Mouse (Mus musculus) brown adipose tissue, adult 24 weeks (tissue): Measurements from ENCODE around the gene Mtch1. TPM values are rescaled to one million over a fixed set of nuclear protein-coding genes. Genes with fewer than 3 reads are reported as not detected.
"Not testable (repeated sequence)": the region's sequence is repeated elsewhere in the genome, so short reads cannot be mapped to it uniquely, and the experiment has no call there.

ENCODE experiments used
- H3K27ac ChIP-seq: fragments of 200-500 bp; replicated peaks from 2 replicates; pipeline ENCODE4 v1.5.1; 2012; ENCODE audit warnings: low read depth, mild to moderate bottlenecking, low read length
- H3K4me1 ChIP-seq: fragments of 200-500 bp; 2 replicates; pipeline ENCODE4 v1.6.1; 2012; ENCODE audit warnings: low read length, mixed read lengths; ENCODE audit not compliant: control insufficient read depth, insufficient read depth, insufficient read length
- H3K4me3 ChIP-seq: fragments of 200-500 bp; 2 replicates; pipeline ENCODE4 v1.5.1; 2012; ENCODE audit warnings: low read depth, mild to moderate bottlenecking, low read length, moderate library complexity; ENCODE audit not compliant: insufficient read depth
- polyA plus RNA-seq: library from polyadenylated mRNA; stranded (reverse); fragments of >200 nt; gene quantifications from 2 replicates; pipeline ENCODE4 v1.2.4, GENCODE M21; 2012; ENCODE audit not compliant: missing spikeins, insufficient read depth, insufficient read length

Gene Mtch1
- polyA plus RNA-seq, 1 experiment = 261 TPM

- Histone ChIP-seq H3K4me3 (no peak overlapping the region), H3K27ac (no peak overlapping the region), H3K4me1 (no peaks in the 10 kb centered on the region)
Measured at GRCm38 (mm10) chr17:29380241-29380640, 32.5 kb upstream of the Mtch1 start.

- Histone ChIP-seq H3K4me3 (no peak overlapping the region), H3K27ac (no peak overlapping the region)
Measured at GRCm38 (mm10) chr17:29378056-29378455, 30.3 kb upstream of the Mtch1 start.

DNA sequence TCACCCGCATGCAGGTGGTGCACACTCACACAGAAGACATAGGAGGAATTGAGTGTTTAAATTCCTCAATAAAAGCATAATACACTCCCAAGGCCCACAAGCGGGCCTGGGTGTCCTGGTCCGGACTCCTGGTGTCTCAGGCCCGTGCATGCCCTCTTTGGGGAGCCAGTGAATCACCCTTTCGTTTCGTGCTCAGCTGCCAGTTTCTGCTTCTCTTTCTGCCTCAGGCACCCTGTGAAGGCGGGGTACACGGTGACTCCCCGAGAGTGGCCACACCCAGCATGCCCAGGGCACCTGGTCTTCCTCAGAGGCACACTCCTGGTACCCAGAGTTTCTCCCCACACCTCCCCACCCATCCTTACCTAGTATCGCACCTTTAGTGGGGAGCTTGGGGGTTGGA is 28.1 kb upstream of the Mtch1 start:
- no peaks in the 10 kb centered on the region for H3K4me1 ChIP-seq
- H3K27ac ChIP-seq = no peak overlapping the region
- H3K4me3 ChIP-seq = no peak overlapping the region

More at GRCm38 (mm10) chr17:29378056-29378455, 30.3 kb upstream of the Mtch1 start:
- no peaks in the 10 kb centered on the region for H3K4me1 ChIP-seq

- Histone ChIP-seq H3K4me3 (no peak overlapping the region), H3K27ac (no peak overlapping the region), H3K4me1 (no peaks in the 10 kb centered on the region)
Measured at GRCm38 (mm10) chr17:29370984-29371723, 23.4 kb upstream of the Mtch1 start.

- 0 out of 2 replicates have a peak, but pooled peaks cover 2% of the 10 kb centered on the region for H3K4me1 ChIP-seq
Measured at GRCm38 (mm10) chr17:29368726-29369125, 21.0 kb upstream of the Mtch1 start.

GRCm38 (mm10) chr17:29365105-29365621 is 17.4 kb upstream of the Mtch1 start:
- Histone ChIP-seq H3K4me3 (no peak overlapping the region), H3K27ac (no peak overlapping the region), H3K4me1 (0 out of 2 replicates have a peak, but pooled peaks cover 2% of the 10 kb centered on the region)

More at GRCm38 (mm10) chr17:29368726-29369125, 21.0 kb upstream of the Mtch1 start:
- Histone ChIP-seq H3K27ac (no peak overlapping the region), H3K4me3 (no peak overlapping the region)

GRCm38 (mm10) chr17:29363109-29363508 is 15.4 kb upstream of the Mtch1 start:
- Histone ChIP-seq H3K27ac (no peak overlapping the region), H3K4me3 (no peak overlapping the region), H3K4me1 (0 out of 2 replicates have a peak, but pooled peaks cover 2% of the 10 kb centered on the region)

- Histone ChIP-seq H3K4me1 (0 out of 2 replicates have a peak, but pooled peaks cover 2% of the 10 kb centered on the region), H3K27ac (no peak overlapping the region), H3K4me3 (peak overlapping the region; percentile 41)
Measured at GRCm38 (mm10) chr17:29361982-29362691, 14.4 kb upstream of the Mtch1 start.

DNA sequence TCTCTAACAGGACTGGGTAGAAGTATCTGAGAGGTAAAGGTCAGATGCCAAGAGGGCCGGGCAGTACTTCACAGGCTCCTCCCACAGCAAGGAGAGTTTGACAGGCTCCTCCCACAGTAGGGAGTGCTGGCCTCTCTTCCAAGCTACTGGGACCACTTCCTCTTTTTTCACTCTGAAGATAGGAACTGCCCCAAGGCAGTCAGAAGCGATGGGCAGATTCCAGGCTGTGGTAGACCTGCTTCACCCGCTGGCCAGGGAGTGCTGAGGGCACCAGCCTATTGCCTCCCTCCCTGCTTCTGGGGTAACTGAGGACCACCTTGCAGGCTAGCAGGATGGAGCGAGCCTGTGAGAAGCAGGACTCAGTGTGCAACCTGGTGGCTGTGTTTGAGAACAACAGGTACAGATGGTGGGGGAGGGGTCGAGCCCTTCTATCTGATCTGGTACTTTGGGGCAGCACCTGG is 13.1 kb upstream of the Mtch1 start, which contains the start of gene Fgd2:
Gene Fgd2 (plus strand): TSS at position 154 of the 461 bp plus-strand sequence.
- 0 out of 2 replicates have a peak within 1 kb of the TSS, but pooled peaks have one; percentile 38 for H3K27ac ChIP-seq
- H3K4me3 ChIP-seq = peak within 1 kb of the TSS; percentile 41
- peaks cover 9% of the 10 kb centered on the region; the same call in 1 of the 2 replicates for H3K4me1 ChIP-seq

- peaks cover 11% of the 10 kb centered on the region for H3K4me1 ChIP-seq
- no peak overlapping the region for H3K27ac ChIP-seq
- no peak overlapping the region for H3K4me3 ChIP-seq
Measured at GRCm38 (mm10) chr17:29358928-29359327, 11.2 kb upstream of the Mtch1 start.

GRCm38 (mm10) chr17:29356882-29357281 is 9.1 kb upstream of the Mtch1 start:
- H3K4me3 ChIP-seq = peak overlapping the region; percentile 47
- H3K4me1 ChIP-seq = peaks cover 11% of the 10 kb centered on the region
- peak overlapping the region; percentile 87; the same call in 1 of the 2 replicates for H3K27ac ChIP-seq

- Histone ChIP-seq H3K4me1 (peaks cover 11% of the 10 kb centered on the region), H3K4me3 (peak overlapping the region; percentile 47), H3K27ac (peak overlapping the region; percentile 87)
Measured at GRCm38 (mm10) chr17:29356479-29356856, 8.7 kb upstream of the Mtch1 start.

GRCm38 (mm10) chr17:29355841-29356478 is 8.2 kb upstream of the Mtch1 start:
- peak overlapping the region; percentile 27 for H3K4me3 ChIP-seq

GRCm38 (mm10) chr17:29355461-29355840 is 7.7 kb upstream of the Mtch1 start:
- peak overlapping the region; percentile 87 for H3K27ac ChIP-seq

More at GRCm38 (mm10) chr17:29355841-29356478, 8.2 kb upstream of the Mtch1 start:
- peak overlapping the region; percentile 87 for H3K27ac ChIP-seq
- H3K4me1 ChIP-seq = peaks cover 11% of the 10 kb centered on the region

DNA sequence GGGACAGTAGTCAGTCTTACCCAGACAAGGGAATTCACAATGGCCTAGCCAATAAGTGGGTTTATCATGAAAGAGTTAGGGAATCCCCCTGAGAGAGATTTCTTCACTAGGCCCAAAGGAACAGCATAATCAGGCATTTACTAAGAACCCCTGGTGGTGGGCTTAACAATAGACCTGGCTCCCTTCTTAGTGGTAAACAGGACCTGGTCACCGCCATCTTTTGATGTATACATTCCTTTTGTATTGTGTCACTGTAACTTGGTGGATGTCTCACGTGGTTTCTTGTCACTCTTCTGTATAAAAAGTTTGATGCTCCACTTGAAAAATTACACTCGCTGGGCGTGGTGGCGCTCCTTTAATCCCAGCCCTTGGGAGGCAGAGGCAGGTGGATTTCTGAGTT is 3.3 kb upstream of the Mtch1 start:
- peaks cover 10% of the 10 kb centered on the region for H3K4me1 ChIP-seq
- H3K4me3 ChIP-seq = not testable (repeated sequence)

More at GRCm38 (mm10) chr17:29355461-29355840, 7.7 kb upstream of the Mtch1 start:
- Histone ChIP-seq H3K4me1 (peaks cover 11% of the 10 kb centered on the region), H3K4me3 (no peak overlapping the region)

More for the DNA sequence above, 3.3 kb upstream of the Mtch1 start:
- not testable (repeated sequence) for H3K27ac ChIP-seq
